Comparison of ENCODE assay signal across 8 mouse cellular contexts in the genomic region with DNA sequence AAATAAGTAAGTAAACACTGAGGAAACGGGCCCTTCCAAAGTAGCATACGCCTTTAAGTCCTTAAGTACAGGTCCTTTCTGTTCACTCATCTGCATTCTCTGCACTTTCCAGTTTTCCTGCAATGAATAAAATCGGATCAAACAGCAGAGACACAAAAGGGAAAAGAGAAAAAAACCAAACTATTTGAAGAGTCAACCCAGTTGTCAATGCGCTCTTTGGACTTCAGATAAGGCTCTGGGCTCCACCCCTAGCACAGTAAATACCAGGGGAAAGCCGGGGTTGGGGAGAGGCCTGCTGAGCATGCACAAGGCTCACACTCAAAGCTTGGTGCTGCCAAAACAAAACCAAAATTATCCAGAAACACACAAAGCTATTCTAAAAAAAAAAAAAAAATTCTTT. TPM values are rescaled to one million over a fixed set of nuclear protein-coding genes. Genes with fewer than 3 reads are reported as not detected.
DNase-seq lines count a peak whose midpoint lies in the region; ATAC-seq and TF ChIP-seq lines count a peak whose summit lies in the region.

No protein-coding gene starts in this region.

- peak; percentile 58; the same call in 1 of the 2 replicates for ATAC-seq in forebrain, embryonic 12.5 days (ENCODE audit: low FRiP score)
- 0 out of 2 replicates have a peak, but pooled peaks have one; percentile 69 for ATAC-seq in intestine, postnatal 0 days
- peak; percentile 57 for ATAC-seq in midbrain, embryonic 16.5 days
- no peak for ATAC-seq in erythroblast, adult 5-6 weeks (replicated peaks; ENCODE audit: low FRiP score, poor library complexity, severe bottlenecking)

- no peak for TF ChIP-seq EP300 in heart, adult 2 months (IDR thresholded peaks at IDR 0.05; ENCODE audit: insufficient read depth, low read depth, low read length)

- intact Hi-C loops in heart, adult 2 months (cut with DNase I), result no loop called here

- TF ChIP-seq POLR2A in heart, adult 2 months (IDR thresholded peaks at IDR 0.05; ENCODE audit: insufficient read depth, low read depth, low read length), result no peak

- H3K9me3 ChIP-seq in forebrain, embryonic 12.5 days, result no peaks in the 10 kb centered on the region
- H3K9me3 ChIP-seq in intestine, postnatal 0 days (ENCODE audit: control insufficient read depth), result no peaks in the 10 kb centered on the region
- H3K9me3 ChIP-seq in midbrain, embryonic 16.5 days (replicated peaks; ENCODE audit: control insufficient read depth, low read length, poor library complexity, severe bottlenecking), result no peaks in the 10 kb centered on the region

- peaks cover 2% of the 10 kb centered on the region for H3K4me1 ChIP-seq in heart, adult 2 months (ENCODE audit: control insufficient read depth, insufficient read depth, low read length)
- peaks cover 10% of the 10 kb centered on the region for H3K4me1 ChIP-seq in forebrain, embryonic 12.5 days
- peaks cover 3% of the 10 kb centered on the region for H3K4me1 ChIP-seq in intestine, postnatal 0 days (replicated peaks; ENCODE audit: control insufficient read depth, insufficient read depth, low read length)
- peaks cover 13% of the 10 kb centered on the region; the same call in 1 of the 2 replicates for H3K4me1 ChIP-seq in midbrain, embryonic 16.5 days (ENCODE audit: control insufficient read depth, insufficient read depth, low read length)

- H3K4me2 ChIP-seq in forebrain, embryonic 12.5 days, result no peak overlapping the region
- H3K4me2 ChIP-seq in intestine, postnatal 0 days (replicated peaks; ENCODE audit: low read depth), result peak overlapping the region; percentile 3; the same call in 1 of the 2 replicates
- no peak overlapping the region for H3K4me2 ChIP-seq in midbrain, embryonic 16.5 days (ENCODE audit: low read length)

- H3K79me2 ChIP-seq in heart, adult 2 months (replicated peaks; ENCODE audit: control insufficient read depth, insufficient read depth, low read length), result no peaks in the 10 kb centered on the region

- WGBS in heart, adult 2 months, result 65% methylated on average over 5 of the region's 5 CpGs
- WGBS in forebrain, embryonic 12.5 days, result 54% methylated on average over 5 of the region's 5 CpGs
- WGBS in intestine, postnatal 0 days, result 33% methylated on average over 5 of the region's 5 CpGs
- WGBS in midbrain, embryonic 16.5 days, result 34% methylated on average over 5 of the region's 5 CpGs

- no peak overlapping the region for H3K9ac ChIP-seq in heart, adult 2 months (ENCODE audit: low read depth, low read length)
- H3K9ac ChIP-seq in forebrain, embryonic 12.5 days, result no peak overlapping the region
- no peak overlapping the region for H3K9ac ChIP-seq in intestine, postnatal 0 days (ENCODE audit: low read depth, low read length)
- no peak overlapping the region for H3K9ac ChIP-seq in midbrain, embryonic 16.5 days (ENCODE audit: low read depth, low read length)

- H3K27ac ChIP-seq in heart, adult 2 months, result peak overlapping the region; percentile 45
- peak overlapping the region; percentile 92 for H3K27ac ChIP-seq in forebrain, embryonic 12.5 days
- H3K27ac ChIP-seq in intestine, postnatal 0 days (ENCODE audit: low read depth, low read length), result peak overlapping the region; percentile 67
- peak overlapping the region; percentile 91 for H3K27ac ChIP-seq in midbrain, embryonic 16.5 days (ENCODE audit: low read length)

- DNase-seq in heart, adult 2 months, result no peak
- no peak for DNase-seq in heart, postnatal 4 days
- no peak for DNase-seq in embryo, embryonic 10.5 days (ENCODE audit: low spot score)
- no peak for DNase-seq in right cerebral cortex, postnatal 25 days

- no peak for TF ChIP-seq CTCF in heart, adult 2 months (IDR thresholded peaks at IDR 0.05)
- TF ChIP-seq CTCF in intestine, postnatal 0 days (IDR thresholded peaks at IDR 0.05; ENCODE audit: low read depth), result no peak

- no peaks in the 10 kb centered on the region for H3K27me3 ChIP-seq in heart, adult 2 months (ENCODE audit: control insufficient read depth, insufficient read depth, low read length)
- H3K27me3 ChIP-seq in forebrain, embryonic 12.5 days, result no peaks in the 10 kb centered on the region
- no peaks in the 10 kb centered on the region for H3K27me3 ChIP-seq in intestine, postnatal 0 days (replicated peaks; ENCODE audit: control insufficient read depth, insufficient read depth, low read length)
- no peaks in the 10 kb centered on the region for H3K27me3 ChIP-seq in midbrain, embryonic 16.5 days (ENCODE audit: control insufficient read depth, insufficient read depth, low read depth, low read length)

- H3K36me3 ChIP-seq in heart, adult 2 months (ENCODE audit: control insufficient read depth, insufficient read depth, low read length), result peaks cover 5% of the 10 kb centered on the region
- no peaks in the 10 kb centered on the region for H3K36me3 ChIP-seq in forebrain, embryonic 12.5 days (replicated peaks)
- H3K36me3 ChIP-seq in intestine, postnatal 0 days (ENCODE audit: control insufficient read depth, insufficient read depth), result no peaks in the 10 kb centered on the region
- H3K36me3 ChIP-seq in midbrain, embryonic 16.5 days (ENCODE audit: control insufficient read depth, insufficient read depth, low read length), result no peaks in the 10 kb centered on the region

- no peak overlapping the region for H3K4me3 ChIP-seq in heart, adult 2 months
- no peak overlapping the region for H3K4me3 ChIP-seq in forebrain, embryonic 12.5 days (replicated peaks)
- no peak overlapping the region for H3K4me3 ChIP-seq in intestine, postnatal 0 days (ENCODE audit: low read depth, low read length)
- no peak overlapping the region for H3K4me3 ChIP-seq in midbrain, embryonic 16.5 days (ENCODE audit: low read depth, low read length)

RNA-seq across cellular contexts. Expression of a gene that starts 18.1 kb away (rescaled TPM):
- total RNA-seq in heart, adult 2 months (2021), result 10 to 100 TPM; 14.1 to 15.4 TPM
- polyA plus RNA-seq in heart, adult 2 months (2012; rRNA removed), result 20.0 and 22.9 TPM in 2 replicates
- 10 to 100 TPM in 1 of 2 experiments, 1 to 10 TPM in 1; 9.7 to 10.6 TPM for total RNA-seq in heart, postnatal 4 days (2021)
- polyA plus RNA-seq in forebrain, embryonic 12.5 days (2016; fragmentation: Nextera tagmentation; extraction: Ambion mirVana), result 12.6 and 15.1 TPM in 2 replicates
- 52.4 and 54.1 TPM in 2 replicates for polyA plus RNA-seq in intestine, postnatal 0 days (2015; fragmentation: Nextera tagmentation; extraction: Ambion mirVana)
- polyA plus RNA-seq in midbrain, embryonic 16.5 days (2015; fragmentation: Nextera tagmentation; extraction: Ambion mirVana), result 15.7 and 17.2 TPM in 2 replicates
- total RNA-seq in erythroblast, adult 5-6 weeks (2015; ENCODE audit: low replicate concordance), result 1.7 and 4.0 TPM in 2 replicates
- 6.7 and 9.8 TPM in 2 replicates for total RNA-seq in erythroblast, adult 5-6 weeks (2017; ENCODE audit: low replicate concordance)

RNA-seq across cellular contexts. Expression of a gene that starts 40.2 kb away (rescaled TPM):
- total RNA-seq in heart, adult 2 months (2021), result not detected
- polyA plus RNA-seq in heart, adult 2 months (2012; rRNA removed), result 0.32 and 1.2 TPM in 2 replicates
- not detected for total RNA-seq in heart, postnatal 4 days (2021)
- polyA plus RNA-seq in forebrain, embryonic 12.5 days (2016; fragmentation: Nextera tagmentation; extraction: Ambion mirVana), result 0.67 and 1.1 TPM in 2 replicates
- polyA plus RNA-seq in intestine, postnatal 0 days (2015; fragmentation: Nextera tagmentation; extraction: Ambion mirVana), result 0.09 and 0.17 TPM in 2 replicates
- 3.9 and 4.4 TPM in 2 replicates for polyA plus RNA-seq in midbrain, embryonic 16.5 days (2015; fragmentation: Nextera tagmentation; extraction: Ambion mirVana)
- total RNA-seq in erythroblast, adult 5-6 weeks (2015; ENCODE audit: low replicate concordance), result 1.5 TPM in 1 of 2 replicates, not detected in the other
- total RNA-seq in erythroblast, adult 5-6 weeks (2017; ENCODE audit: low replicate concordance), result 2.6 and 9.2 TPM in 2 replicates

RNA-seq across cellular contexts. Expression of a gene that starts 52.3 kb away (rescaled TPM):
- 10 to 100 TPM; 59.8 to 64.9 TPM for total RNA-seq in heart, adult 2 months (2021)
- polyA plus RNA-seq in heart, adult 2 months (2012; rRNA removed), result 21.1 and 35.8 TPM in 2 replicates
- 10 to 100 TPM; 84.1 to 84.7 TPM for total RNA-seq in heart, postnatal 4 days (2021)
- polyA plus RNA-seq in forebrain, embryonic 12.5 days (2016; fragmentation: Nextera tagmentation; extraction: Ambion mirVana), result 146 and 157 TPM in 2 replicates
- 122 and 123 TPM in 2 replicates for polyA plus RNA-seq in intestine, postnatal 0 days (2015; fragmentation: Nextera tagmentation; extraction: Ambion mirVana)
- 286 and 294 TPM in 2 replicates for polyA plus RNA-seq in midbrain, embryonic 16.5 days (2015; fragmentation: Nextera tagmentation; extraction: Ambion mirVana)
- 60.5 and 60.6 TPM in 2 replicates for total RNA-seq in erythroblast, adult 5-6 weeks (2015; ENCODE audit: low replicate concordance)
- total RNA-seq in erythroblast, adult 5-6 weeks (2017; ENCODE audit: low replicate concordance), result 62.5 and 81.7 TPM in 2 replicates

RNA-seq across cellular contexts. Expression of a gene that starts 53.2 kb away (rescaled TPM):
- total RNA-seq in heart, adult 2 months (2021), result 10 to 100 TPM; 65.7 to 69.9 TPM
- polyA plus RNA-seq in heart, adult 2 months (2012; rRNA removed), result 24.1 and 32.9 TPM in 2 replicates
- 10 to 100 TPM; 74.9 to 78.5 TPM for total RNA-seq in heart, postnatal 4 days (2021)
- 55.7 and 59.6 TPM in 2 replicates for polyA plus RNA-seq in forebrain, embryonic 12.5 days (2016; fragmentation: Nextera tagmentation; extraction: Ambion mirVana)
- polyA plus RNA-seq in intestine, postnatal 0 days (2015; fragmentation: Nextera tagmentation; extraction: Ambion mirVana), result 89.4 and 94.8 TPM in 2 replicates
- 89.4 and 94.0 TPM in 2 replicates for polyA plus RNA-seq in midbrain, embryonic 16.5 days (2015; fragmentation: Nextera tagmentation; extraction: Ambion mirVana)
- total RNA-seq in erythroblast, adult 5-6 weeks (2015; ENCODE audit: low replicate concordance), result 3.5 and 27.4 TPM in 2 replicates
- total RNA-seq in erythroblast, adult 5-6 weeks (2017; ENCODE audit: low replicate concordance), result 7.1 and 40.0 TPM in 2 replicates
